Mouse (Mus musculus) urinary bladder, postnatal 36 days (tissue): Measurements from ENCODE around the gene Itpr2.
"Not testable (repeated sequence)": the region's sequence is repeated elsewhere in the genome, so short reads cannot be mapped to it uniquely, and the experiment has no call there.

Source experiments
- DNase-seq, 2 experiments: peaks; one replicate each; pipeline ENCODE4 v3.0.0; 2022; ENCODE audit warnings: low spot score in 2 of 2, mixed read lengths in 1 of 2

Itpr2 gene

GRCm38 (mm10) chr6:146469936-146470335 is 32.1 kb downstream of the Itpr2 start:
- DNase-seq = peak in 1 of 2 experiments; percentile 53

- no peak for DNase-seq
Observed at GRCm38 (mm10) chr6:146468361-146468760, 33.7 kb downstream of the Itpr2 start.

GRCm38 (mm10) chr6:146464645-146465042 is 37.4 kb downstream of the Itpr2 start:
- DNase-seq = not testable (repeated sequence)

- DNase-seq = no peak
Observed at GRCm38 (mm10) chr6:146464014-146464644, 37.9 kb downstream of the Itpr2 start.

GRCm38 (mm10) chr6:146460936-146461335 is 41.1 kb downstream of the Itpr2 start:
- DNase-seq = no peak

- DNase-seq = no peak
Observed at GRCm38 (mm10) chr6:146458436-146458835, 43.6 kb downstream of the Itpr2 start.

- no peak for DNase-seq
Observed at GRCm38 (mm10) chr6:146456741-146457140, 45.3 kb downstream of the Itpr2 start.

GRCm38 (mm10) chr6:146454520-146455511 is 47.2 kb downstream of the Itpr2 start:
- no peak for DNase-seq

- no peak for DNase-seq
Observed at GRCm38 (mm10) chr6:146452474-146452873, 49.5 kb downstream of the Itpr2 start.

GRCm38 (mm10) chr6:146446032-146446704 is 55.9 kb downstream of the Itpr2 start:
- DNase-seq = no peak

GRCm38 (mm10) chr6:146439826-146440225 is 62.2 kb downstream of the Itpr2 start:
- DNase-seq = no peak

- no peak for DNase-seq
Observed at GRCm38 (mm10) chr6:146439071-146439818, 62.8 kb downstream of the Itpr2 start.

GRCm38 (mm10) chr6:146438057-146438456 is 64.0 kb downstream of the Itpr2 start:
- DNase-seq = no peak

- no peak for DNase-seq
Observed at GRCm38 (mm10) chr6:146436916-146437496, 65.0 kb downstream of the Itpr2 start.

- no peak for DNase-seq
Observed at GRCm38 (mm10) chr6:146434217-146434616, 67.8 kb downstream of the Itpr2 start.

GRCm38 (mm10) chr6:146432218-146432865 is 69.7 kb downstream of the Itpr2 start:
- DNase-seq = peak in 1 of 2 experiments; percentile 17

- DNase-seq = peak in 1 of 2 experiments; percentile 13
Observed at GRCm38 (mm10) chr6:146431777-146432176, 70.2 kb downstream of the Itpr2 start.

GRCm38 (mm10) chr6:146429694-146430380 is 72.2 kb downstream of the Itpr2 start:
- DNase-seq = peak in 1 of 2 experiments; percentile 21

GRCm38 (mm10) chr6:146424778-146425177 is 77.2 kb downstream of the Itpr2 start:
- no peak for DNase-seq

- DNase-seq = no peak
Observed at GRCm38 (mm10) chr6:146424326-146424725, 77.7 kb downstream of the Itpr2 start.
